Mouse (Mus musculus) ES-Bruce4 (cell line): ENCODE measurements around the gene Pcx. TPM values are rescaled to one million over a fixed set of nuclear protein-coding genes. Genes with fewer than 3 reads are reported as not detected.

Experiments used
- H3K27ac ChIP-seq: 2 replicates; pipeline ENCODE4 v1.5.1; 2012; ENCODE audit warnings: low read length, inconsistent platforms; ENCODE audit not compliant: insufficient read depth
- H3K27me3 ChIP-seq: 2 replicates; pipeline ENCODE4 v1.6.1; 2012; ENCODE audit warnings: mild to moderate bottlenecking, low read length, inconsistent platforms; ENCODE audit not compliant: control insufficient read depth, poor library complexity, insufficient read depth, severe bottlenecking
- H3K36me3 ChIP-seq: 2 replicates; pipeline ENCODE4 v1.6.1; 2012; ENCODE audit warnings: inconsistent platforms, mild to moderate bottlenecking, low read length, moderate library complexity; ENCODE audit not compliant: control insufficient read depth, poor library complexity, insufficient read depth, severe bottlenecking
- H3K4me1 ChIP-seq: one replicate; pipeline ENCODE4 v1.8.1; 2011; ENCODE audit warnings: low read length; ENCODE audit not compliant: control insufficient read depth, insufficient read depth
- H3K4me3 ChIP-seq: 2 replicates; pipeline ENCODE4 v1.5.1; 2011; ENCODE audit warnings: low read depth, mild to moderate bottlenecking, low read length
- H3K9ac ChIP-seq: 2 replicates; pipeline ENCODE4 v1.6.1; 2012; ENCODE audit warnings: low read depth, mild to moderate bottlenecking, inconsistent platforms; ENCODE audit not compliant: poor library complexity, severe bottlenecking
- H3K9me3 ChIP-seq: replicated peaks from 2 replicates; pipeline ENCODE4 v1.6.1; 2012; ENCODE audit warnings: mild to moderate bottlenecking, low read length, inconsistent platforms; ENCODE audit not compliant: control insufficient read depth, poor library complexity, insufficient read depth, severe bottlenecking
- CTCF ChIP-seq: IDR thresholded peaks from one replicate; pipeline ENCODE4 v1.8.1; 2011; ENCODE audit warnings: low read depth, low read length
- EP300 ChIP-seq: IDR thresholded peaks from 2 replicates; pipeline ENCODE4 v1.6.1; 2011; ENCODE audit warnings: low read depth, low read length; ENCODE audit not compliant: insufficient read depth
- POLR2A ChIP-seq: IDR thresholded peaks from one replicate; pipeline ENCODE4 v1.8.1; 2011; ENCODE audit warnings: low read length; ENCODE audit not compliant: insufficient read depth
- polyA plus RNA-seq: library from polyadenylated mRNA; stranded (reverse); fragments of >200 nt; gene quantifications from 2 replicates; pipeline ENCODE4 v1.2.4, GENCODE M21; 2011; ENCODE audit warnings: low read depth; ENCODE audit not compliant: missing spikeins, insufficient read depth, insufficient read length

The Pcx gene
- polyA plus RNA-seq, 1 experiment, result 7.9 TPM

DNA sequence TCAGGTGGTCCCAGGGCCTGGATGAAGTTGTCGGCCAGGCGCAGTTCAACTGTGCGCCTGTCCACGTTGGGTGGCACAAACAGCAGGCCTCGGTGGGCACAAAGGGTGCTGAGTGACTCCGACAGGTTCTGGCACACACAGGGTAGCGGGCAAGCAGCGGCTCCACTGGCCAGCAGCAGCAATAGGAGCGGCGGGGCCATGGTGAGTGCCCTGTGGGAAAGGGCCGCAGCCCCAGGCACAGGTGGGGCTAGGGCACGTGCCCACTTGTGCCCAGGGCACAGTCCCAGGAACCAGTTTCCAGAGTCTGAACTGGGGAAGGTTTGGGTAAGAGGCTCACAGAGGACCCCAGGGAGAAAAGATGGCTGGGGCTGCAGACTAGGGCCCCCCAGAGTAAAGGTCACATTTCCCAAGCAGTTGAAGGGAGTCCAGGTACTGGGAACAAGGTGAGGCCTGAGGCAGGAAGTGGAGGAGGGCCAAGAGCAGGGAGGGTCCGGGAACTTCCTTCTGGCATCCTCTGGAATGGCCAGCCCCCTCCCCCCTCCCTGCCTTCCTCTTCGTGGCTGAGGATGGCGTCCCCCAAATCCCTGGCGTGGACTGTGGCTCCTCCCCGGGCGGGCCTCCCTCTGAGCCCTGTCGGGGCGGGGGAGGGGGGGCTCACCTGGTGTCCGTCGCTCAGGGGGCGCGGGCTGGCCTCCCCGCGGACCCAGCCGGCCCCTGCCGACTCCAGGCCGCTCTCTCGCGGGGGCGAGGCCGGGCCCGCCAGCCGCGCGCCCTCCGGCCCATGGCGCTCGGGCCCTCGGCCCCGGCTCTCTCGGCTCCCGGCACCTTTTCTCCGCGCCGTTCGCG, 104.3 kb downstream of the Pcx start:
- Histone ChIP-seq H3K9me3 (no peaks in the 10 kb centered on the region), H3K27ac (no peak overlapping the region), H3K27me3 (no peaks in the 10 kb centered on the region), H3K36me3 (no peaks in the 10 kb centered on the region), H3K4me3 (peak overlapping the region; percentile 73), H3K9ac (peak overlapping the region; percentile 86), H3K4me1 (no peaks in the 10 kb centered on the region)
- no peak for TF ChIP-seq EP300
- TF ChIP-seq CTCF, result no peak
- TF ChIP-seq POLR2A, result no peak

DNA sequence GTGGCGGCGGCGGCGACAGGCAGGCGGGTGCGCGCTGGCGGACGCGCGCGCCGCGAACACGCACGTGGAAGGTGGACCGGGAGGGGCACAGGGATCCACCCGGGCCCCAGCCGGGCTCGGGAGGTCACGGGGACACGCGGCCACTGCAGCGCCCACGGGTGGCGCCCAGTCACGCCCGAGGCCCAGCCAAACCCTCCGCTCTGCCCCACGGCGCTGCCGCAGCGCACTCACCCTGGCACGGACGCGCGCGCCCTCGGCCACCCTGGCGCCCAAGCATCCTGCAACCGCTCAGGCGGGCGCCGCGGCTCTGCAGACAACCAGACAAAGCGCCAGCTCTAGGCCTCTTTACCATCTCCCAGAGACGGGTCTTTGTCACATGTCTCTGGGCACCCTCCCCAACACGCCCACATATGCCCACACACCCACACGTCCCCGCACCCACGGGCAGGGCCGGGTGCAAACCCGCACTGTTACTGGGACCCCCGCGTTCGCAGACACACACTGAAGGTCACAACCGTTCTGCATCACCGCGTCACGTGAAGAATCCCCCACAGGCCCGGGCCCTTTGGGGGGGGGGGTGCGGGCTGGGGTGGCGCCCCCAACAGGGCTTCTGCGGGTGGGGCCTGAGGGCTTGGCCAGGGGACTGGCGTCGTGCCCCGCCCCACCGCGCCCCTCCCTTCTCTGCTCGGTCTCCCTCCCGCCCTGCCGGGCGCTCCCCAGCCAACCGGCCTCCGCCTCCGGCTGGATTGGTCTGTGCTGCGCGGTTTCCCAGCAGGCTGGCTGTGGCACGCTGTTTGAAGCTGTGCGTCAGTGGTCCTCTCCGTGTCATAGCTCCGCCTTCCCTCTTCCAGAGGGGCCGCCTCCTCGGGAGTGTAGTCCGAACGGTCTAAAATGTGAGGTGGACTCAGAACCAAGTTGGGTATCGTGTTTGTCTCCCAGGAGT, 105.2 kb downstream of the Pcx start, which contains the start of gene Lrfn4:
TSS of gene Lrfn4 (minus strand) at position 517 of the 943 bp plus-strand sequence.
- Histone ChIP-seq H3K4me3 (peak within 1 kb of the TSS; percentile 73), H3K27me3 (no peaks in the 10 kb centered on the region), H3K9me3 (no peaks in the 10 kb centered on the region), H3K36me3 (no peaks in the 10 kb centered on the region), H3K27ac (no peak within 1 kb of the TSS), H3K4me1 (no peaks in the 10 kb centered on the region), H3K9ac (peak within 1 kb of the TSS; percentile 86)
- TF ChIP-seq POLR2A (peak; percentile 50), CTCF (no peak), EP300 (0 out of 2 replicates have a peak, but pooled peaks have one; percentile 13)

DNA sequence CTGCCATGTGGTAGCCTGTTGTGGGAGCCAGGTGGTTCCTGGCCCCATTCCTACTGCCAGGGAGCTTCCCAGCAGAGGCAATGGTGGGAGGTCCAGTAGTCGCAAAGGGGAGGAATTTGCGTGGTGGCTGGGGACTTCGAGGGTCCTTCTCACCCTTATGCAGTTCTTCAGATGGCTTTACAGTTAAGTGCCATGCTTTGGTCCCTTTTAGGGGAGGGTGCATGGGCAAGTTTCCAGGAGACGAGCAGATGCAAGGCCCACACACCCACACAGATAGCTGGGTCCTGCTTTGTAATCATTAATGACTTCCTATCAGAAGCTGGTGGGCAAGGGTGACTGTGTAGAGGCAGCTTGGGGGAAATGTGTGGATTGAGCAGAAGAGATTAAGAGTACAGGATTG, 106.3 kb downstream of the Pcx start:
- no peak overlapping the region for H3K27ac ChIP-seq
- H3K36me3 ChIP-seq, result no peaks in the 10 kb centered on the region
- no peak overlapping the region for H3K9ac ChIP-seq
- H3K9me3 ChIP-seq, result no peaks in the 10 kb centered on the region
- TF ChIP-seq EP300 (no peak), POLR2A (no peak), CTCF (no peak)
- H3K4me3 ChIP-seq, result no peak overlapping the region
- no peaks in the 10 kb centered on the region for H3K4me1 ChIP-seq
- H3K27me3 ChIP-seq, result no peaks in the 10 kb centered on the region

DNA sequence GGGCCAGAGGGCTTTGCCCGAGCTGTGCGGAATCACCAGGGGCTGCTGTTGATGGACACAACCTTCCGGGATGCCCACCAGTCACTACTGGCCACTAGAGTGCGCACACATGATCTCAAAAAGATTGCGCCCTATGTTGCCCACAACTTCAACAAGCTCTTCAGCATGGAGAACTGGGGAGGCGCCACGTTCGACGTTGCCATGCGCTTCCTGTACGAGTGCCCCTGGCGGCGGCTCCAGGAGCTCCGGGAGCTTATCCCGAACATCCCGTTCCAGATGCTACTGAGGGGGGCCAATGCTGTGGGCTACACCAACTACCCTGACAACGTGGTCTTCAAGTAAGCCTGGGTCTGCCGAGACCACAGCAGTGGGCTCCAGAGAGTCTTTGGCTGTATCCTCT, 107.9 kb downstream of the Pcx start:
- Histone ChIP-seq H3K27me3 (no peaks in the 10 kb centered on the region), H3K9ac (no peak overlapping the region), H3K36me3 (peaks cover 6% of the 10 kb centered on the region; the same call in 1 of the 2 replicates), H3K4me1 (no peaks in the 10 kb centered on the region), H3K27ac (no peak overlapping the region), H3K9me3 (no peaks in the 10 kb centered on the region), H3K4me3 (no peak overlapping the region)
- no peak for TF ChIP-seq EP300
- TF ChIP-seq CTCF, result peak; percentile 14
- TF ChIP-seq POLR2A, result no peak

DNA sequence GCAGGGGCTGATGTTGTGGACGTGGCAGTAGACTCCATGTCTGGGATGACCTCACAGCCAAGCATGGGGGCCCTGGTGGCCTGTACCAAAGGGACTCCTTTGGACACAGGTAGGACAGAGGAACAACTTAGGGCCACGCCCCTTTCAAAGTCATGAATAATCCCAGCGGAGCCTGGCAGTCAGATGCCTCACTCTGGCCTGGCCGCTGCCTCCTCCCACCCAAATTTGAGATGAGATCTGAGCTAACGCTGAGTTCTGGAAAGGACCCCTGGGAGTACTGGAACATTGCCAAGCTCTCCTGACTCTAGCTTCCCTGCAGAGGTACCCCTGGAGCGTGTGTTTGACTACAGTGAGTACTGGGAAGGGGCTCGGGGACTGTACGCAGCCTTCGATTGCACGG, 109.2 kb downstream of the Pcx start:
- Histone ChIP-seq H3K27me3 (no peaks in the 10 kb centered on the region), H3K9ac (no peak overlapping the region), H3K9me3 (no peaks in the 10 kb centered on the region), H3K36me3 (peaks cover 8% of the 10 kb centered on the region), H3K4me3 (no peak overlapping the region), H3K4me1 (no peaks in the 10 kb centered on the region), H3K27ac (no peak overlapping the region)
- TF ChIP-seq CTCF (no peak), POLR2A (no peak), EP300 (no peak)
